8 mouse cellular contexts compared by ENCODE assay signal in genomic region chr11:60454745-60455087, GRCm38 (mm10). TPM values are rescaled to one million over a fixed set of nuclear protein-coding genes. Genes with fewer than 3 reads are reported as not detected.
DNase-seq lines count a peak whose midpoint lies in the region; ATAC-seq and TF ChIP-seq lines count a peak whose summit lies in the region.

No protein-coding gene starts in this region.

- peak overlapping the region; percentile 59 for H3K4me3 ChIP-seq in lung, postnatal 0 days (ENCODE audit: low read depth, low read length)
- H3K4me3 ChIP-seq in embryonic fibroblast, embryonic 13.5 days (ENCODE audit: insufficient read depth, low read length) = peak overlapping the region; percentile 77
- H3K4me3 ChIP-seq in intestine, embryonic 14.5 days (ENCODE audit: low read depth, low read length) = peak overlapping the region; percentile 60
- peak overlapping the region; percentile 68 for H3K4me3 ChIP-seq in midbrain, embryonic 15.5 days

- peak overlapping the region; percentile 64 for H3K9ac ChIP-seq in lung, postnatal 0 days (replicated peaks; ENCODE audit: low read depth)
- peak overlapping the region; percentile 72 for H3K9ac ChIP-seq in intestine, embryonic 14.5 days (ENCODE audit: low read length)
- peak overlapping the region; percentile 74 for H3K9ac ChIP-seq in midbrain, embryonic 15.5 days

- ATAC-seq in lung, postnatal 0 days = peak; percentile 61
- ATAC-seq in intestine, embryonic 14.5 days (replicated peaks; ENCODE audit: low FRiP score, low TSS enrichment, low read depth) = peak; percentile 62; the same call in 1 of the 2 replicates
- ATAC-seq in midbrain, embryonic 15.5 days (replicated peaks) = peak; percentile 21; the same call in 1 of the 2 replicates

- TF ChIP-seq EP300 in lung, postnatal 0 days (IDR thresholded peaks at IDR 0.05) = 0 out of 2 replicates have a peak, but pooled peaks have one; percentile 10

- peak; percentile 12 for DNase-seq in lung, postnatal 0 days (ENCODE audit: low spot score)
- no peak for DNase-seq in lung, postnatal 36 days
- no peak for DNase-seq in intestine, embryonic 14.5 days (ENCODE audit: low spot score)
- DNase-seq in right cerebral cortex, adult 2 months (ENCODE audit: low spot score in 2 of 2) = no peak
- no peak for DNase-seq in T-cell, adult 2 months (ENCODE audit: low spot score)
- DNase-seq in lung, postnatal 14 days = no peak

- no peaks in the 10 kb centered on the region for H3K9me3 ChIP-seq in lung, postnatal 0 days (ENCODE audit: low read length)
- no peaks in the 10 kb centered on the region for H3K9me3 ChIP-seq in intestine, embryonic 14.5 days (ENCODE audit: control insufficient read depth, low read length)
- H3K9me3 ChIP-seq in midbrain, embryonic 15.5 days = no peaks in the 10 kb centered on the region

- H3K36me3 ChIP-seq in lung, postnatal 0 days (ENCODE audit: insufficient read depth, low read length) = peaks cover 15% of the 10 kb centered on the region; the same call in 1 of the 2 replicates
- peaks cover 38% of the 10 kb centered on the region for H3K36me3 ChIP-seq in intestine, embryonic 14.5 days (ENCODE audit: control insufficient read depth, insufficient read depth, low read length)
- peaks cover 17% of the 10 kb centered on the region; the same call in 1 of the 2 replicates for H3K36me3 ChIP-seq in midbrain, embryonic 15.5 days (replicated peaks)

- peak overlapping the region; percentile 63 for H3K4me2 ChIP-seq in lung, postnatal 0 days (replicated peaks; ENCODE audit: low read depth, low read length)
- peak overlapping the region; percentile 51 for H3K4me2 ChIP-seq in intestine, embryonic 14.5 days (ENCODE audit: low read length)
- H3K4me2 ChIP-seq in midbrain, embryonic 15.5 days = peak overlapping the region; percentile 81

- no peak for TF ChIP-seq POLR2A in embryonic fibroblast, embryonic 13.5 days (IDR thresholded peaks at IDR 0.05; ENCODE audit: low read depth, low read length)

- no peak for TF ChIP-seq CTCF in lung, postnatal 0 days (IDR thresholded peaks at IDR 0.05)
- no peak for TF ChIP-seq CTCF in embryonic fibroblast, embryonic 13.5 days (IDR thresholded peaks at IDR 0.05; ENCODE audit: borderline replicate concordance, insufficient read depth, low read length)

- under 1% methylated on average over 17 of the region's 17 CpGs for WGBS in lung, postnatal 0 days
- under 1% methylated on average over 17 of the region's 17 CpGs for WGBS in intestine, embryonic 14.5 days
- under 1% methylated on average over 17 of the region's 17 CpGs for WGBS in midbrain, embryonic 15.5 days

- no peaks in the 10 kb centered on the region for H3K27me3 ChIP-seq in lung, postnatal 0 days (replicated peaks; ENCODE audit: insufficient read depth, low read length)
- no peaks in the 10 kb centered on the region for H3K27me3 ChIP-seq in intestine, embryonic 14.5 days (replicated peaks; ENCODE audit: control insufficient read depth, insufficient read depth, low read length)
- no peaks in the 10 kb centered on the region for H3K27me3 ChIP-seq in midbrain, embryonic 15.5 days (replicated peaks)

- H3K4me1 ChIP-seq in lung, postnatal 0 days (ENCODE audit: insufficient read depth, low read depth, low read length) = no peaks in the 10 kb centered on the region
- peaks cover 3% of the 10 kb centered on the region; the same call in 1 of the 2 replicates for H3K4me1 ChIP-seq in embryonic fibroblast, embryonic 13.5 days (ENCODE audit: control insufficient read depth, insufficient read depth, low read length)
- H3K4me1 ChIP-seq in intestine, embryonic 14.5 days (replicated peaks; ENCODE audit: control insufficient read depth, insufficient read depth, low read length) = peaks cover 5% of the 10 kb centered on the region
- peaks cover 20% of the 10 kb centered on the region for H3K4me1 ChIP-seq in midbrain, embryonic 15.5 days

- H3K27ac ChIP-seq in lung, postnatal 0 days (ENCODE audit: low read length) = peak overlapping the region; percentile 80
- H3K27ac ChIP-seq in embryonic fibroblast, embryonic 13.5 days (ENCODE audit: insufficient read depth, low read length) = no peak overlapping the region; the same call in 1 of the 2 replicates
- peak overlapping the region; percentile 51; the same call in 1 of the 2 replicates for H3K27ac ChIP-seq in intestine, embryonic 14.5 days (ENCODE audit: low read depth)
- H3K27ac ChIP-seq in midbrain, embryonic 15.5 days = peak overlapping the region; percentile 68

RNA-seq across cellular contexts. Expression of gene Drg2, which starts 0.3 kb away (rescaled TPM):
- polyA plus RNA-seq in lung, postnatal 0 days (2015; fragmentation: Nextera tagmentation; extraction: Ambion mirVana) = 48.6 and 49.1 TPM in 2 replicates
- 53.4 and 56.7 TPM in 2 replicates for polyA plus RNA-seq in embryonic fibroblast, embryonic 13.5 days (2011; ENCODE audit: insufficient read length, low read depth, missing spikeins)
- 110 and 113 TPM in 2 replicates for polyA plus RNA-seq in intestine, embryonic 14.5 days (2014; fragmentation: Nextera tagmentation; extraction: Ambion mirVana)
- 97.5 and 101 TPM in 2 replicates for polyA plus RNA-seq in midbrain, embryonic 15.5 days (2015; fragmentation: Nextera tagmentation; extraction: Ambion mirVana)

RNA-seq across cellular contexts. Expression of gene Myo15, which starts 14.4 kb away (rescaled TPM):
- 0.12 and 0.21 TPM in 2 replicates for polyA plus RNA-seq in lung, postnatal 0 days (2015; fragmentation: Nextera tagmentation; extraction: Ambion mirVana)
- not detected in 2 replicates for polyA plus RNA-seq in embryonic fibroblast, embryonic 13.5 days (2011; ENCODE audit: insufficient read length, low read depth, missing spikeins)
- 0.07 and 0.32 TPM in 2 replicates for polyA plus RNA-seq in intestine, embryonic 14.5 days (2014; fragmentation: Nextera tagmentation; extraction: Ambion mirVana)
- 0.05 and 0.12 TPM in 2 replicates for polyA plus RNA-seq in midbrain, embryonic 15.5 days (2015; fragmentation: Nextera tagmentation; extraction: Ambion mirVana)

RNA-seq across cellular contexts. Expression of gene Atpaf2, which starts 36.5 kb away (rescaled TPM):
- polyA plus RNA-seq in lung, postnatal 0 days (2015; fragmentation: Nextera tagmentation; extraction: Ambion mirVana) = 24.1 and 24.7 TPM in 2 replicates
- polyA plus RNA-seq in embryonic fibroblast, embryonic 13.5 days (2011; ENCODE audit: insufficient read length, low read depth, missing spikeins) = 24.9 and 28.8 TPM in 2 replicates
- polyA plus RNA-seq in intestine, embryonic 14.5 days (2014; fragmentation: Nextera tagmentation; extraction: Ambion mirVana) = 59.5 and 62.2 TPM in 2 replicates
- polyA plus RNA-seq in midbrain, embryonic 15.5 days (2015; fragmentation: Nextera tagmentation; extraction: Ambion mirVana) = 47.5 and 48.9 TPM in 2 replicates

RNA-seq across cellular contexts. Expression of gene Gid4, which starts 37.8 kb away (rescaled TPM):
- polyA plus RNA-seq in lung, postnatal 0 days (2015; fragmentation: Nextera tagmentation; extraction: Ambion mirVana) = 12.6 and 15.4 TPM in 2 replicates
- polyA plus RNA-seq in embryonic fibroblast, embryonic 13.5 days (2011; ENCODE audit: insufficient read length, low read depth, missing spikeins) = 16.2 and 18.0 TPM in 2 replicates
- polyA plus RNA-seq in intestine, embryonic 14.5 days (2014; fragmentation: Nextera tagmentation; extraction: Ambion mirVana) = 28.9 and 29.1 TPM in 2 replicates
- 23.6 and 25.9 TPM in 2 replicates for polyA plus RNA-seq in midbrain, embryonic 15.5 days (2015; fragmentation: Nextera tagmentation; extraction: Ambion mirVana)
